Mouse (Mus musculus): ENCODE measurements around the gene Aldh3b2.

- TF ChIP-seq GATA1 (IDR thresholded peaks at IDR 0.05; ENCODE audit: borderline replicate concordance, low read length) (no peak), FLI1 (IDR thresholded peaks at IDR 0.05; ENCODE audit: low read length) (no peak)
Observed at GRCm38 (mm10) chr19:3975866-3976265, 3.7 kb downstream of the Aldh3b2 start.
